Mouse (Mus musculus): ENCODE results near the gene Gm45623. TPM values are rescaled to one million over a fixed set of nuclear protein-coding genes. Genes with fewer than 3 reads are reported as not detected.
A peak's percentile ranks its signal among the peaks of the same experiment; 100 is the strongest.

The Gm45623 gene
- polyA plus RNA-seq, 1 experiment from 2014 or later = 0.27 TPM

DNA sequence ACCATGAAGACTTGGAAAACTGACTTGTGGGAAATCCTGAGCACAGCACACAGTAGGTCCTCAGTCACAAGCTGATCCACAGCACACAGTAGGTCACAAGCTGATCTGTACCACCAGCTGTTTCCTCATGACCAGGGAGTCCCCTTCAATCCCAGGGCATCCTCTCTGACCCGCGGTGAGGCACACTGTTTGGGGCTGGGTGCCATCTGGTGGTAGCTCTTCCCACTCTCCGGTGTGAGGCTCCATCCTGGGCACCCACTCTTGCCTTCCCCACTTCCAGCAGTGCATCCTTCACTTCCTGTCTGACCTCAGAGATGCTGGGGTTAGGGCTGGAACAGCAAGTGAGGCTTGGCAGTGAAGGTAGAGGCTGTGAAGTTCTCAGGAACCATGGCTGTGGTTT lies 19.0 kb upstream of the Gm45623 start:
- no peak overlapping the region for H3K4me2 ChIP-seq
- no peak overlapping the region for H3K9ac ChIP-seq
- H3K4me1 ChIP-seq (replicated peaks) = peaks cover 43% of the 10 kb centered on the region
- H3K27ac ChIP-seq (ENCODE audit: poor library complexity, severe bottlenecking) = no peak overlapping the region
- H3K4me3 ChIP-seq = no peak overlapping the region
- ATAC-seq (ENCODE audit: insufficient number of reproducible peaks, low FRiP score) = no peak
- no peaks in the 10 kb centered on the region for H3K36me3 ChIP-seq
- WGBS = 43% methylated on average over 3 of the region's 3 CpGs
- H3K9me3 ChIP-seq (replicated peaks) = peaks cover 4% of the 10 kb centered on the region; the same call in 1 of the 2 replicates
- H3K27me3 ChIP-seq (replicated peaks) = no peaks in the 10 kb centered on the region

DNA sequence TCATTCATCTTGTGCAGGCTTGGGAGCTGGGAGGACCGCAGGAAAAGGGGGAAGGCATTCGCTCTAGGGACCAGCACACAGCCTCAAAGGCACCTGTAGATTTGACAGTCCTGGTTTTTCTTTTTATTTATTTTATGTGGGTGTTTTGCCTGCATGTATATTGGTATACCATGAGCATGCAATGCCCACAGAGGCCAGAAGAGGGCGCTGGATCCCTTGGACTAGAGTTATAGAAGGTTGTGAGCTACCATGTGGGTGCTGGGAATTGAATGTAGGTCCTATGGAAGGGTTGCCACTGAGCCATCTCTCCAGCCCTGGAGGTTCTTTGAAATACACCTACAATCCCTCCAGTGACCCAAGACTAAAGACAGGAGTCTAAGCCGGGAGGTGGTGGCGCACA lies 17.2 kb upstream of the Gm45623 start:
- no peak overlapping the region for H3K9ac ChIP-seq
- no peak overlapping the region for H3K4me2 ChIP-seq
- peaks cover 4% of the 10 kb centered on the region; the same call in 1 of the 2 replicates for H3K9me3 ChIP-seq (replicated peaks)
- WGBS = 65% methylated on average over 5 of the region's 5 CpGs
- H3K27me3 ChIP-seq (replicated peaks) = no peaks in the 10 kb centered on the region
- H3K36me3 ChIP-seq = no peaks in the 10 kb centered on the region
- peaks cover 37% of the 10 kb centered on the region for H3K4me1 ChIP-seq (replicated peaks)
- H3K4me3 ChIP-seq = no peak overlapping the region
- no peak for ATAC-seq (ENCODE audit: insufficient number of reproducible peaks, low FRiP score)
- H3K27ac ChIP-seq (ENCODE audit: poor library complexity, severe bottlenecking) = no peak overlapping the region

DNA sequence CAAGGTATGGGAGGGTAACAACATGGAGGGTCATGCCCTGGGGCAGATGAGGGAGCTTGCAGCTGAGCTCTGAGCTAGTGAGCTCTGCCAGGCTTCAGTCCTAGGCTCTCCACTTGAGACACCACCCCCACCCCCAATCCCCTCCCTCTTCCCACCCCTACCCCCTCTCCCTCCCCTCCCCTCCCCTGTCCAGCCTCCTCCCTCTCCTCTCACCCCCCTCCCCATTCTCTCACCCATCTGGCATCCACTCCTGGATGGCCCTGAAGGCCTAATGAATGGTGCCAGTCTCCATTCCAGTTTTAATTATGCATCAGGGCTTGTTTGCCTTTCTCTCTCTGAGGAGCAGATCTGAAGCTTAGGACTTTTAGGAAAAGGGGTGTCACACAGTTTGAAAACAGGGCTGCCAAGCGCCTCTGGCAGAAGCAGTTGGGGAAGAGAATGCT lies 16.5 kb upstream of the Gm45623 start:
- H3K36me3 ChIP-seq = no peaks in the 10 kb centered on the region
- no peaks in the 10 kb centered on the region for H3K27me3 ChIP-seq (replicated peaks)
- no peak overlapping the region for H3K9ac ChIP-seq
- no peak overlapping the region for H3K27ac ChIP-seq (ENCODE audit: poor library complexity, severe bottlenecking)
- H3K9me3 ChIP-seq (replicated peaks) = peaks cover 4% of the 10 kb centered on the region; the same call in 1 of the 2 replicates
- ATAC-seq (ENCODE audit: insufficient number of reproducible peaks, low FRiP score) = no peak
- no peak overlapping the region for H3K4me2 ChIP-seq
- H3K4me1 ChIP-seq (replicated peaks) = peaks cover 41% of the 10 kb centered on the region
- no peak overlapping the region for H3K4me3 ChIP-seq
- 51% methylated on average over 1 of the region's 1 CpGs for WGBS

DNA sequence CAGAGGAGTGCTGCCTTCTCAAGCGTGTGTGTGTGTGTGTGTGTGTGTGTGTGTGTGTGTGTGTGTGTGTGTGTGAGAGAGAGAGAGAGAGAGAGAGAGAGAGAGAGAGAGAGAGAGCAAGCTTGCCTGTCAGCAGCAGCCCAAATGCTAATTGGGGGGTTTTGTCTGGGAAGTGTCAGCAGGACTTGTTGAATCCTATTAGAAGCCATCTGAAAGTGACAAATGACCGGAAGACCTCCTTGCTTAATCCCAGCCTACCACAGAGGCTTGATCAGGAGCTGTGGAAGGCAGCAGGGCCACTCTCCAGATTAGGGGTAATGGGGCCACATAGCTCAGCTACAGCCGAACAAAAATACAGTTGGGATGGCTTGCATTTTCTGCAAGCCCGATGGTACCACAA lies 15.8 kb upstream of the Gm45623 start:
- WGBS = 24% methylated on average over 4 of the region's 4 CpGs
- H3K4me1 ChIP-seq (replicated peaks) = peaks cover 46% of the 10 kb centered on the region
- no peak for ATAC-seq (ENCODE audit: insufficient number of reproducible peaks, low FRiP score)
- H3K27ac ChIP-seq (ENCODE audit: poor library complexity, severe bottlenecking) = no peak overlapping the region
- no peak overlapping the region for H3K9ac ChIP-seq
- H3K4me3 ChIP-seq = no peak overlapping the region
- peaks cover 4% of the 10 kb centered on the region; the same call in 1 of the 2 replicates for H3K9me3 ChIP-seq (replicated peaks)
- no peaks in the 10 kb centered on the region for H3K27me3 ChIP-seq (replicated peaks)
- H3K4me2 ChIP-seq = no peak overlapping the region
- no peaks in the 10 kb centered on the region for H3K36me3 ChIP-seq

DNA sequence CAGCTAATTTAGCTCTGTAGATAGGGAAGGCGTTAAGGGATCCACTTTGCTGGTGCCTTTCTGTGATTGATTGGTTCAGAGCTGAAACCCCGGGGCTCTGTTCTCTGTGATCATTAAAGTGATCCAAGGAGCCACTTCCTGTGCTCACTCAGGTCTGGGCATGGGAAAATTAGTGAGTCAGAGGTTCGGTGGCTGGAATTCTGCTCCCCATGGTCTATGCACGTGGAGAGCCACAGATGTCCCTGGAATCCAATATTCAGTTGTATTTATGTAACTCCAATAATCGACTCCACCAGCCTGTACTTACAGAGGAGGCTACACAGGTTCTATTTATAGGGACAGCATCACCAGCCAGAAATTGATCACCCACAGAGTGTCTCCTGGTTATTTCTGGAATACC lies 12.6 kb upstream of the Gm45623 start:
- WGBS = 23% methylated on average over 5 of the region's 5 CpGs
- H3K9ac ChIP-seq = no peak overlapping the region
- H3K36me3 ChIP-seq = no peaks in the 10 kb centered on the region
- H3K4me2 ChIP-seq = peak overlapping the region; percentile 43
- H3K9me3 ChIP-seq (replicated peaks) = peaks cover 4% of the 10 kb centered on the region; the same call in 1 of the 2 replicates
- peaks cover 41% of the 10 kb centered on the region for H3K4me1 ChIP-seq (replicated peaks)
- no peak for ATAC-seq (ENCODE audit: insufficient number of reproducible peaks, low FRiP score)
- peak overlapping the region; percentile 23; the same call in 1 of the 2 replicates for H3K27ac ChIP-seq (ENCODE audit: poor library complexity, severe bottlenecking)
- no peak overlapping the region for H3K4me3 ChIP-seq
- H3K27me3 ChIP-seq (replicated peaks) = peaks cover 21% of the 10 kb centered on the region

DNA sequence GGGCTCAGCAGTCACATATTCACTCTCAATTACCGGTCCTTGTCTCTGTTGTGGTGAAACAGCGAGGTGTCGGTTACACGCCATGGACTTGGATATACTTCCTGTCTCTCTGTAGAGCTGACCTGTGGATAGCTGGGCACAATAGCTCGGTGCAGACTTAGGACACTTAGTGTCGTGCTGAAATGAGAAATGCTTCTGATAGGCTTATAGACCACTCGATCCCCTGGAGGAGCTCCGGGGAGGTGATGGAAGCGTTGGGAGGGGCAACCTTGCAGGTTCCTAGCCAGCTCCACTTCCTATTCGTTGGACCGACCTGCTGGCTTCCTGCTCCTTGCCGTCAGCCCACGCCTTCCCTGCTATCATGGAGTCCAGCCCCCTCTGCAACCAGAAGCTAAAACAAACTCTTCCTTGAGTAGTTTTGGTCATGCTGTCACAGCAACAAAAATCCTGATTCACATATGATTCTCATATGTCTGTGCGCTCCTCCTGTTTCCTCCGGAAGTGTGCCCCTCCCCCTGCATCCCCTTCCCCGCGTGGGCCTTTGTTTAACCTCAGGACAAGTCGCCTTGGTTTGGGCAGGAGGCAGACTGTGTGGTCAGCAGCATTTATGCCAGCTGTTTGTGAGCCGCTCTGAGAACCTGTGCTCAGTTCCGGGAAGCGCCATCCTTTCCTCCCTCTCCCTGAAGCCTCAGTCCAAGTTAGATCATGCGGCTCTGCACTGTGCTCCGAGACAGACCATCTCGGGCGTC lies 11.8 kb upstream of the Gm45623 start:
- no peaks in the 10 kb centered on the region for H3K36me3 ChIP-seq
- peaks cover 27% of the 10 kb centered on the region for H3K27me3 ChIP-seq (replicated peaks)
- no peak overlapping the region for H3K9ac ChIP-seq
- 24% methylated on average over 25 of the region's 25 CpGs for WGBS
- H3K9me3 ChIP-seq (replicated peaks) = no peaks in the 10 kb centered on the region
- peak; percentile 26; the same call in 1 of the 2 replicates for ATAC-seq (ENCODE audit: insufficient number of reproducible peaks, low FRiP score)
- peak overlapping the region; percentile 1; the same call in 1 of the 2 replicates for H3K4me3 ChIP-seq
- peak overlapping the region; percentile 43 for H3K4me2 ChIP-seq
- peak overlapping the region; percentile 23; the same call in 1 of the 2 replicates for H3K27ac ChIP-seq (ENCODE audit: poor library complexity, severe bottlenecking)
- H3K4me1 ChIP-seq (replicated peaks) = peaks cover 38% of the 10 kb centered on the region

DNA sequence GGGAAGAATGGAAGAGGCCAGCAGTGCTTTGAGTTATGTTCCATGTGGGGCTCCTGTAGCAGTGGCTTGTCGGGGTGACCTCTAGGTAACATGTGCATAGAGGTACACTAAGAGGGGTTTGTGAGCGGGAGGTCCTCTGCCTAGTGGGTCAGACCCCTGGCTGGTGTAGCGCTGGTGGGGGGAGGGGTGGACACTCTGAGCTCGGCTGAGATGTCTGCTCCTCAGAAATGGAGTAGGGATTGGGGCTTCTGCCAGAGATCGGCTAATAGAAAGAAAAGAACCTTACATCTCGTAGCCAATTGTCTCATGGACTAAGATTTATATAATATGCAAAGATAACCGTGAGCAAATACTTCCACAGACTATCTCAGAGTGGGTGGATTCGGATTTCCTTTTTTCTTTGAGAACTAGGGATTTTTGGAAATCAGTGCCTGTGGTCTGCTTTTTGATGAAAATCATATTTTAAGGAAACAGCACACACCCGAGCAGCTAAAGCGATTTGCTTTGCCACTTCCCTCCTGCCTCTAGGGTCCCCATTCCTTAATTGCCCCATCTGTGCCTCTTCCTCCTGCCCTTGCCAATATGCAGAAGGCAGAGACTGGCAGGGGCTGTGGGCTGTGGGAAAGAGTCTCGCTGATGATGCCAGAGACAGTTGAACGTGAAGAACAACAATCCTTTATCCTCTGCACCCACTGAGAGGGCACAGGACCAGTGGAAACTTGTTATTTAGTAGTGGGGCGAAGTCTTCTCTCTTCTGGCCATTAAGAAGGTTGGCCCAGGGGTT lies 9.0 kb upstream of the Gm45623 start:
- WGBS = 39% methylated on average over 13 of the region's 13 CpGs
- Histone ChIP-seq H3K4me1 (replicated peaks) (peaks cover 30% of the 10 kb centered on the region), H3K9ac (no peak overlapping the region), H3K4me2 (no peak overlapping the region), H3K36me3 (no peaks in the 10 kb centered on the region), H3K27ac (ENCODE audit: poor library complexity, severe bottlenecking) (no peak overlapping the region), H3K9me3 (replicated peaks) (no peaks in the 10 kb centered on the region), H3K27me3 (replicated peaks) (peaks cover 32% of the 10 kb centered on the region), H3K4me3 (no peak overlapping the region)
- ATAC-seq (ENCODE audit: insufficient number of reproducible peaks, low FRiP score) = no peak

DNA sequence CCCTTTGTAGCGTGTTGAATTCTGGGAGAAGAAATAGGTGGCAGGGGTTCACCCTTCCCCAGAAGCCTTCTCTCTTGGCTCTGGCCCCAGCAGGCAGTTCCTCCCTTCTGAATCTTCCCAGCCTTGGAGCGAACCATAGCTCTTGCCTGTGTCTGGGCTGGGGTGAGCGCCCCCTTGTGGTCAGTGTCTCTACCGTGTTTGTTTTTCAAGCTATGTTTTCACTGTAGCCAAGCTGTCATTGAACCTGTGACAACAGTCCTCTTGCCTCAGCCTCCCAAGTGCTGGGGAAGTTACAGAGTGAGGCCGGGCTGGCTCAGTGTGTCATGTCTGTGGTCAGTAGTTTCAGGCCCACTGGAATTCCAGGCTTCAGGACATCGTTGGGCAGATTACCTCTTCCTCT lies 4.9 kb upstream of the Gm45623 start:
- H3K9me3 ChIP-seq (replicated peaks) = no peaks in the 10 kb centered on the region
- no peak overlapping the region for H3K27ac ChIP-seq (ENCODE audit: poor library complexity, severe bottlenecking)
- no peaks in the 10 kb centered on the region for H3K36me3 ChIP-seq
- no peak overlapping the region for H3K9ac ChIP-seq
- no peak overlapping the region for H3K4me3 ChIP-seq
- 21% methylated on average over 6 of the region's 6 CpGs for WGBS
- peaks cover 11% of the 10 kb centered on the region for H3K4me1 ChIP-seq (replicated peaks)
- H3K4me2 ChIP-seq = no peak overlapping the region
- peaks cover 48% of the 10 kb centered on the region for H3K27me3 ChIP-seq (replicated peaks)
- peak; percentile 27; the same call in 1 of the 2 replicates for ATAC-seq (ENCODE audit: insufficient number of reproducible peaks, low FRiP score)

DNA sequence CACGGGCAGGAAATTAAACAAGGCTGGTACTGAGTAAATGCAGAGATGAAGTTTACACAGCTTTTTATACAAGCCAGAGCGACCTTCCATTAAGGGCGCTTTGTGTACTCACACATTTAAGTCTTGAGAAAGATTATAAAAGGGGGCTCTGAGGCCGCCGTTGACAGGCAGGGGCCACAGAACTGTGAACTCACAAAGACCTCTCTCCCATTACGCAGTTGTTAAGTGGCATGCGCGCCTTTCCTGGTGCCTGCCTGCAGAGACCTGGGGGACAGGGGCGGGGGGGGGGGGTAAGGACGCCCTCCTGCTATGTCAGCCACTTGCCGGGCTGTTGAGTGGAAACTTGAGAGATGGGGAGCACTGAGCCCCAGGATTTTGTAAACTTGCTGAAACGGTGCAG lies 3.6 kb upstream of the Gm45623 start:
- Histone ChIP-seq H3K4me2 (no peak overlapping the region), H3K4me3 (no peak overlapping the region), H3K36me3 (no peaks in the 10 kb centered on the region), H3K4me1 (replicated peaks) (peaks cover 23% of the 10 kb centered on the region), H3K27me3 (replicated peaks) (peaks cover 48% of the 10 kb centered on the region), H3K9me3 (replicated peaks) (no peaks in the 10 kb centered on the region), H3K9ac (no peak overlapping the region), H3K27ac (ENCODE audit: poor library complexity, severe bottlenecking) (no peak overlapping the region)
- WGBS = 49% methylated on average over 12 of the region's 12 CpGs
- ATAC-seq (ENCODE audit: insufficient number of reproducible peaks, low FRiP score) = no peak

DNA sequence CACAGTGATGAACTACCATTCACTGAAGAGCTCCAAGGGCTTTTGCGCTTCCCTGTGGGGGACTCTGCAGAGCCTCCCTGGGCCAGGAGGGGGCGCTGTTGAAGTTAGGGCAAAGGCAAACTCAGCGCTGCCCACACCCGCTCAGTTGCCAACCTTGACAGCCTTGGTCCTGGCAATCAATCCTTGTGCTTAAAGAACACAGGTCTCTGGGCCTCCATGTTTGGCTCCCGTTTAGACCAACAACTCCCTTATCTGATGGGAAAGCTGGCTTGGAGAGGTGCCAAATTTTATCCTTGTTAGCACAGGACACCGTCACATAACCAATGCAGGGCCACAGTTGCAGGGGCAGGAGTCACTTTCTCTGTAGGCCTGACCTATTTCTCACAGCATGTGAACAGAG lies 2.2 kb upstream of the Gm45623 start:
- H3K27ac ChIP-seq (ENCODE audit: poor library complexity, severe bottlenecking) = no peak overlapping the region
- no peak overlapping the region for H3K9ac ChIP-seq
- H3K27me3 ChIP-seq (replicated peaks) = peaks cover 55% of the 10 kb centered on the region
- no peaks in the 10 kb centered on the region for H3K36me3 ChIP-seq
- no peaks in the 10 kb centered on the region for H3K9me3 ChIP-seq (replicated peaks)
- H3K4me3 ChIP-seq = no peak overlapping the region
- ATAC-seq (ENCODE audit: insufficient number of reproducible peaks, low FRiP score) = no peak
- H3K4me2 ChIP-seq = no peak overlapping the region
- peaks cover 25% of the 10 kb centered on the region for H3K4me1 ChIP-seq (replicated peaks)
- 54% methylated on average over 6 of the region's 6 CpGs for WGBS

DNA sequence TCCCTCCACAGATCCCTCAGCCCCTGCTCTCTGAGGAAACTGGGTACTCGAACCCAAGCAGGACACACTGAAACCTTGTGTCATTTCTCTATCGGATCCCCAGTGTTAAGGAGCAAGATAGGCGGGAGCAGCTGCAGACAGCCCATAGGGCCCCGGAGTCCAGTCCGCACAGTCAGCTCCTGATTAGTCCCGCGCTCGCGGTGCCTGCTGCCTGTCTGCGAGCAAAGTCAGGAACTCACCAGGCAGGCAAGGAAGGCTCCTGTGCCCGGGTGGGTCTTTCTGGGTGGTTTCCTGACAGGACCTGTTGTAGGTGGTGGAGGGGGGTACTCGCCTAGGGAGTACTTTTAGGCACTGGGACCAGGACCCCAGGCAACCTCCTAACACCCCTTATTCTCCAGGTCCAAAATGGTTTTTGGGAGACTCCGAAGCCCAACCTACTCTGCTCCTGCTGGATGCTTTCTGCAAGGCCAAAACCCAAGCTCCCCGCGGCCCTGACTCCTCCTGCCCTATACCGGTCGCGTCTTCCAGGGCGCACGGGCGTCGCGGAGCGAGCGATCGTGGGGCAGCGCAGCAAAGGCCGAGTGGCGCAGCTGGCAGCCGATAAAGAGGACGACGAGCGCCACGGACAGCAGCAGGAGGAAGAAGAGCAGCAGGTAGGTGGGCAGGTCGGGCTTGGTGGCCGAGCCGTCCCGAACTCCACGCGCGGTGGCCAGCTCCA lies 994 bp downstream of the Gm45623 start:
- H3K9ac ChIP-seq = peak overlapping the region; percentile 72
- H3K4me2 ChIP-seq = peak overlapping the region; percentile 97
- WGBS = 1% methylated on average over 41 of the region's 41 CpGs
- H3K27ac ChIP-seq (ENCODE audit: poor library complexity, severe bottlenecking) = no peak overlapping the region
- H3K36me3 ChIP-seq = no peaks in the 10 kb centered on the region
- H3K4me1 ChIP-seq (replicated peaks) = peaks cover 32% of the 10 kb centered on the region
- ATAC-seq (ENCODE audit: insufficient number of reproducible peaks, low FRiP score) = no peak
- H3K9me3 ChIP-seq (replicated peaks) = no peaks in the 10 kb centered on the region
- H3K4me3 ChIP-seq = peak overlapping the region; percentile 55
- H3K27me3 ChIP-seq (replicated peaks) = peaks cover 57% of the 10 kb centered on the region
